Mouse (Mus musculus) left cerebral cortex, postnatal 10 days (tissue): Measurements from ENCODE around the gene Hdac10. TPM values are rescaled to one million over a fixed set of nuclear protein-coding genes. Genes with fewer than 3 reads are reported as not detected.

ENCODE experiments used
- DNase-seq, 2 experiments: peaks; one replicate each; pipeline ENCODE4 v3.0.0; 2021 to 2022; ENCODE audit warnings: low spot score in 2 of 2, mixed read lengths in 1 of 2; ENCODE audit errors: extremely low spot score in 1 of 2
- intact Hi-C: fragments of 180-260 bp; cut with DNase I; formaldehyde crosslinking; loops from one replicate; pipeline ENCODE4 v1.15.1; 2025
- total RNA-seq, 2 experiments: library from RNA; stranded (reverse); gene quantifications; 2 replicates each; pipeline ENCODE4 v1.2.3; 2021

Hdac10 gene
- 10 to 100 TPM; 18.1 to 19.3 TPM for total RNA-seq

DNA sequence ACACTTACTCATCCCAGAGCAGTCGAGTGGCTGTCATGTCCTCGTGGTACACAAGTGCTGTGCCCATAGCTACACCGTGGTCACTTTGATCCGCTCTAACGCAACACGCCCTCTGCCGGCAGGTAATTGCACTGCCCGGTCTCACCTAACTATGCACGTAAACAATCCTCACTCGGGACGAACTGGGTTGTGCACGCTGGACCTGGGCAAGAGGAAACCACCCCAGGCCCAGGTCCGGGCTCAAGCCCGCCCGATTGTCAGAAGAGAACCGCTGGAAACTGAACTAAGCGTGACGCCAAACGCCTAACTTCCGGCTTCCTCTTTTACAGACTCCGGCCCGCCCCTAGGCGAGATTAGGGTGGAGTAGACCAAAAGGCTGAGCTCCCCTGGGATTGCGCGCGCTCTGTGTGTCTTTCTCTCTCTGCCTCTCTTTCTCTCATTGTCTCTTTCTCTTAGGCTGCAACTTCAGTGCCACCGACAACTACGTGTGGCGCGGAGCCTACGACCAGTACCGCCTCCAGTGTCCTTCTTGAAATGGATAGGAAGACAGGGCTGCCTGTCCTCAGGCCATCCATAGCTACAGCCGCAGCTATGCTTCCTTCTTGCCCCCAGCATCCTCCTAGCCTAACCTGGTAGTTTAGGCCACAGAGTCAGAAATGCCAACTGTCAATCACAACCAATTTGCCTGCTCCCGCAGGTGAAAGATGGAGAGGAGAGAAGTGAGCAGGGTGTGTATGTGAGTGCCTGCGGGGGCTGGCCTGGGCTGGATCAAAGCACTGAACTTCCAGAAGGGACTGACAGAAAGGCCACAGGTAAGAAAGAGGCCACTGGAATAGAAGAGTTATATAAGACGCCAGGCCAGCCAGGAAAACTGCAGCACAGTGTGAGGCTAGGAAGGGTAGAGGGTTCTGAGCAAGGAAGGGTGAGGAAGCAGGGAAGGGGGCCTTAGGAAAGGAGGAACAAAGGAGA is at the start of gene Hdac10:
Gene Hdac10 (minus strand): TSS at position 319 of the 969 bp plus-strand sequence.
- peak; percentile 63 to 88 for DNase-seq

DNA sequence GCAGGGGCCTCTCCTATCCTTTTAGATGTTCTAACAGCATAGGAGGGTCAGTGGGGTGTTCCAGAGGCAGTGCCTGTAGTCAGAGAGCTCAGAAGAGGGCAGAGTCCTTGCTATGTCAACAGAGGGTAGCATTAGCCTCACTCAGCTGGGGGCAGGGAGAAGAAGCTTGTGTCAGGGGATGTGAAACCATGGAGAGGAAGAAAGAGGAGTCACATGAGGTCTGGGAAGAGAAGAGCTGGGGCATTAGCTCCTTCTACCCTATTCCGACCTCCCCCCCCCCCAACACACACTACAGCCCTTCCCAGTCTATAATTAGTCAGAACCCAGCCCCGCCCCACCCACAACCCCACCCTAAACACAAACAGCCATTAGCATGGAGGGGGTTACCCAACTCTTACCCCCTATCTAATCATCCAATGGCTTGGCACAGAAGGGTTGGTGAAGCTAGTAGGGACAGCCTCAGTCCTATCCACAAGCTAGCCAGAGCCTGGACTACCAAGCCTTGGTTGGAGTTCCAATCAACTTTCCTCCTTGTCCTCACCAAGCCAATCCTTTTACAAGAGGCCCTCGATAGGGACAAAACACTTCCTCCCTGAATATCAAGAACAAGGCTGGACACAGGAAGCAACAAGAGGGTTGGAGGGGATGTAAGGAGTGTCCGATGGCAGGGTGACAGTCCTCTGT is 49.2 kb upstream of the Hdac10 start:
- intact Hi-C loops = no loop called here
- peak in 1 of 2 experiments; percentile 26 for DNase-seq

More for the DNA sequence above, at the start of gene Hdac10:
- intact Hi-C loops = loop anchor here (5.0 kb wide), 2 partner anchors 54 to 84 kb away; partner anchors contain the start of genes Plxnb2 and Ppp6r2

DNA sequence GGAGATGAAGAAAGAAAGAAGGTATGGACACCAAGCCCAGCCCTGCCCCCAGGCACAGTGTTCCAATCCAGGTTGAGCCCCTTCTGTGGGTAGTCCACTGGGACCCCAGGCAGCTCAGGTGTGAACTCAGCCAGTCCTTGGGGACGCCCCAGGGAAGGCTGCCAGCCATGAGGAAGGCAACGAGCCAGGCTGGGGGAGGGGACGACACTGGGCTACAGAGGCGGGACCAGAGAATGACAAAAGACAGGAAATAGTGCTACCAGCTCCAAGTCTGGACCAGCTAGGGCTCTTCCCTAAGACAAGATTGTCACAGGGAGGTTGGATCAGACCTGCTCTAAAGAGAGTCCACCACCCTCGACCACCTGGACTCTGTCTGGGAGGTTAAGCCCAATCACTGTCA is 48.6 kb upstream of the Hdac10 start:
- intact Hi-C loops = no loop called here
- DNase-seq = peak in 1 of 2 experiments; percentile 81

DNA sequence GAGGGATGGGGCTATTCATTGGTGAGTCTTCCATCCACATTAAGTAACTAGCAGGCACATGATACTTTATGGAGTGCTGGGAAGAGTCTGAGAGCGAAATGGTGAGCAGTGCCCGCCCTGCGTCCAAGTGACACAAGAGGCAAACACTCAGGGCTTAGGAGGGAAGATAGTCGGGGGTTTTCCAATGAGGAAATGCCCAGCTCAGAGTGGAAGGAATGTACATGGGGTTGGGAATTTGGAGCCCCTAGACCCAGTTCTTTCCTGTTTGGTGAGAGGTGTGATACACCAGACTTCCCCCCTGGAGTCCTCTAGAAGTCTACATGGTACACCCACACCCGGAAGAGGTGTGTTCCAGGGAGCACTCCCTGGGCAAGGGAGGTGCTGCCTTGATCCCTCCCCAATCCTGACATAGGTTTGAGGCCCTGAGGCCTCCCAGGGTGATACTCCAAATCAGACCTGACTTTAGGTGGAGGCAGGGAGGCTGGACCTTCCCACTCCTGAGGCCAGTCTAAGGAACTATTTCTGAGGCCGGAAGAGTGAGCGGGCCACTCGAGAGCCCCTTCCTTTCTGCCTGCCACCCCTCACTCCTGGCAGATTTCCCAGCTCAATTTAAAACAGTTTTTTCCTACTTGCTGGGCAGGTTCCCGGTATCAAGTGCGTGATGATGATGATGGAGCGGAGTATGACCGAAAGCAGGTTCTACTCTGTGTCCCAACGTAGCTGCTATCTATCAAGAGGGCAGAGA is 47.1 kb upstream of the Hdac10 start:
- DNase-seq = peak in 1 of 2 experiments; percentile 20
- intact Hi-C loops = no loop called here

DNA sequence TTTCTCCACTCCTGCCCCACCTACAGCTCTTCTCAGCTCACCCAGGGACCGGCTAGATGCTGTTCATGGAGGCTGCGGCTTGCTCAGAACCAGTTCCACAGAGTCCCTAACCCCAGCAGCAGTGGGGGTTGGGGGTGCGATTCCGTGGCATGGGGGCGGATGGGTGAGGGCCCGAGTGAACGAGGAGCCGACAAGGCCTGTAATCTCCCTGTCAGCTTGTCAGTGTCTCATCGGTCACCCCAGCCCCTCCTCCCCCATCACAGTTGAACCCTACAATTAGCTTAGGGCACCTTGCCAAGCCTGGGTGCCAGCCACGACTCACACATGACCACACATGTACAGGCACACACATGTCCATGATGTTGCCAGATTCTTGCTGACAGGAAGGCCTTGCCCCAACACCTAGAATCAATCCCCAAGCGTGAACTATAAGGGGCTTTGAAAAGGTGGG is 46.4 kb upstream of the Hdac10 start:
- peak in 1 of 2 experiments; percentile 48 for DNase-seq
- intact Hi-C loops = no loop called here

DNA sequence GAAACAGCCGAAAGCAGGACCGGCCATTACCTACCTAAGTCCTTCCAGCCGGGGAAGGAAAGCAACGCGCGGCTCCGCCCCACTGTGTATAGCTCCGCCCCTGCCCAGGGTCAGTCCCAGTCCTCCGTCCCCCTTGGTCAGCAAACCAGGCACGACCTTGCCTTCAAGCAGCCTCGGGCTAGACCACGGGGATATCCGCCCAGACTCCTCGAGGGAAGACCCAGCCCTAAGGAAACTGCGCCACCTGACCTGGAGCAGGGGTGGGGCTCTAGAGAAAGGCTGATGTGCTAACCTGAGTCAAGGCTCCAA is 45.4 kb upstream of the Hdac10 start:
- intact Hi-C loops = no loop called here
- peak in 1 of 2 experiments; percentile 83 for DNase-seq

DNA sequence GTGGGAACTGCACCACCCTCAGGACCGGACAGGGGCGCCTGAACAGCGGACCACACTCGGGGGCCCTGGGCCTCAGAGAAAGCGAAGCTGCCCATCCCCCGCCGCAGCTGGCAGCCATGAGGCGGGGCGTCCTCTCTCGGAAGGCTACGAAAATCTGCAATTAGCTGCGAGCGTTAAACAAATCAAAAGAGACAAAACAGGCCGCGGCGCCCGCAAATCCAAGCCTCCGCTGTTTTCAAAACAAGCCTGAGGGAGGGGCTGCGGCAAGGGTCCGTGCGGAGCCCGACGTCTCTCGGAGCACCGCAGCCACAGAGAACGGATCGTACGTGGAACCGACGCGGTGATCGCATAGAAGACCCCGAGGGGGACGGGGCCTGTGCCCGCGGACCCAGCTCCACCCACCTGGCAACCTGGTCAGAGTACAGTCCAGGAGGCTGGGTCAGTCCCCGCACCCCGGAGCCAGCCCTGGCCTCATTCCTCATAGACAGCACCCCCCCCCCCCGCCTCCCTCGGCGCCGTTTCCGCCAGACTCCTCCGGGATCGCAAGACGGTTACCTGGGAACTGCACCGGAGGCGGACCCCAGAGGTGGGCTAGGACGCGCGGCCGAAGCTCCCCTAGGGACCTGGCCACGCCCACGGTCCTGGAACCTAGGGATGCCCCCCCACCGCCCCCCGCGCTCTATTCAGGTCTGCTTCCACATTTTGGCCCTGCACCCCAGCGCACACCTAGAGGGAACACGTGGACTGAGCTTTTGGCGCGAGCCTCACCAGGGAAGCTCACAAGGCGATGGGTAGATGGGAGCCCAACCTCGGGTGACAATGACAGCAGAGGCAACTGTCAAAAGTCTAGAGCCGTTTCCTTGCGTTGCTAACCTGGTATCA is 44.8 kb upstream of the Hdac10 start:
- intact Hi-C loops = no loop called here
- peak in 1 of 2 experiments; percentile 78 for DNase-seq

DNA sequence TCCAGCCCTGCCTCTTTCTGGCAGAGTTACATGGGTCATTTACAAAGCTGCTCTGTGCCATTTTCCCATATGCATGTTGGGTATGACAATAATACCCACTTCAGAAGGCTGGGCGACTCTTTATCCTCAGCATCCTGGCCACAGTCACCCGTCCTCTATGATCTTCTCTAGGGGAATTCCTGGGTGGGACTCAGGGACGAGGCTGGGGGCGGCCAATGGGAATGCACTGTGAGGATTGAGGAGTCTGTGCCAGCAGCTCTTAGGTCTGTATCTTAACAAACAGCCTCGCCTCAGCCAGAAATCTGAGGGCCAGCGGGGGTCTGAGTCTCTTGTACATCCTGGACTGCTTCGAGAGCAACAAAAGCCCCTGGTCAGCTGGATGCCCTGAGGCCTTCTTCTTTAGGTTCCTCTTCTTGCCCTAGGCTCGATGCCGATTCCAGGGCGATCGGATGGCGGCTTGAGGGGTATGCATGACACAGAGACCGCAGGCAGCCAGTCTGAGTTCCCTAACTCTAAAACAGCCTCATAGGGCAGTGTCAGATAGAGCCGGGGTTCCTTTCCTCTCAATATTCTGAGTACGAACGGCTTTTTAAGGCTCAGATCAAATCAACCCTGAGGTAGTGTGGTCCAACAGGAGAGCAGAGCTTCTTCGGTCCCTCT is 43.9 kb upstream of the Hdac10 start:
- intact Hi-C loops = no loop called here
- peak in 1 of 2 experiments; percentile 54 for DNase-seq

DNA sequence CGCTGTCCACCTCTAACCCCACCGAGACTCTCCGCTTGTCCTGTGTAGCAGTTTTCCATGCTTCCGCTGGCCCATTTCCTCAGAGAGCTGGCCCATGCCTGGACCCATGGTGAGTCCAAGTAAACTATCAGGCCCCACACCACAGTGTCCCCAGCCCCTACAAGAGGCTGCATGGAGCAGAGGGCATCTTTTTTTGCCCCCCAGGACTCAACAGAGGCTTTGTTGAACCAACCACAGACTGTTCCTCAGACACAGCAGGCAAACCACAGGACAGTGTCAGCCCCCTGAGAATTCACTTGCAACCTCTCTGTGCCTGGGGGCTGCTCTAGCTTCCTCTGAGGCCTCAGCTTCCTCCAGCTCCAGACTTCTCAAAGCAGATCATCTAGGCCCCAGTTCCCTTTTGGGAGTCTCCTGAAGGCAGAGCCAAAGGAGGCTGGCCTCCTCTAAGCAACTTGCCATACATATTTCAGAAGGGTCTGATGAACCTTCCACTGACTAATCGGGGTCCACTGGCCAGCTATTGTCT is 43.1 kb upstream of the Hdac10 start:
- intact Hi-C loops = no loop called here
- peak in 1 of 2 experiments; percentile 20 for DNase-seq

DNA sequence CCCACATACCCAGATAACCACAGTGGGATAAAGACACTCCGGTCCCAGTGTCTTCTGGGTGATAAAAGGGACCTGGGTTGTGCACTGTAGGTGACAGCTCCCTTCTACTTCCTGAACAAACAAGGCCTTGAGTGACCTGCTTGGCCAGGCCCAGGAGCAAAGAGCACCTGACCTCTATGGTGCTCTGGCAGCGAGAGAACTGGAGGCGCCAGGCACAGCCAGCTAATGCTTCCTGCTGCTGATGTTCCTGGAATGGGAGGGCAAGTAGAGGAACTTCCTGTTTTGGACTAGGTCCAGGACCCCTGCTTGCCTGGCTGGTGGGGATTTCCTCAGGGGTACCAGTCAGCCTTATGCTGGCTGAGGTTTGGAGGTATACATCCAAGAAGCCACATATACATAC is 41.6 kb upstream of the Hdac10 start:
- intact Hi-C loops = no loop called here
- peak in 1 of 2 experiments; percentile 58 for DNase-seq

DNA sequence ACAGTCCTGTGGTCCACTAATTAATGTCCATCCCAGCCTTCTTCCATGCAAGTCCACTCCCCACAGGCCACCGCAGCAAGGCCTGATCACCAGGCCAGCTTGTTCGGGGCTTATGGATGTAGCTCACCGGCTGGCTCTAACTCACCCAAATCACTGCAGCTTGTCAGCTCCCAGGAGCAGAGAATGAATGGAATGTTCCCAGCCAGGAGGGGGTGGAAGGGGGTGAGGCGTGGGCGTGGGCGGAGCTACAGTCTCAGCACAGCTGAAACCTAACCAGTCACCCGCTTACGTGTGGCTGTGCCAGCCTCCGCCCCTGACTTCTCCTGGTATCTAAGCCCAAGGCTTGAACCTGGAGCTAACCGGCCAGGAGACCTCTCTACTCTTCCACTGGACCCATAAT is 40.9 kb upstream of the Hdac10 start:
- DNase-seq = peak in 1 of 2 experiments; percentile 88
- intact Hi-C loops = no loop called here

DNA sequence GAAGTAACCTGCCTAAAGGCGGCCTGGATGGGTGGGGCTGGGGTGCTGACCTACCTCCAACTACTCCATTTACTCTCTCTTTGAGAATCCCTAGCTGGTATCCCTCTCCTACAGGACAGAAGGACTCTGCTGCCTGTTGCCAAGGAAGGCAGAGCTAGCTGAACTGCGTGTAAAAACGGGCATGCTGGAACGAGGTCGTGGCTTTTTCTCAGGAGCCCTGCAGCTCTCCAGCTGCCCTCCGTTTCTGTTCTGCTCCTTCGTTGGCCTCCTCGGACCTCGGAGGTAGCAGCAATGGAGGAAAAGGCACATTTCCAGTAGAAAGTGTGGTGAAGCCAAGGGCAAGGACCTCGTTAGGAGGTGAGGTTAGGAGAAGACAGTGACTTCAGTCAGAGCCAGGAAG is 40.4 kb upstream of the Hdac10 start:
- no peak for DNase-seq
- intact Hi-C loops = no loop called here

DNA sequence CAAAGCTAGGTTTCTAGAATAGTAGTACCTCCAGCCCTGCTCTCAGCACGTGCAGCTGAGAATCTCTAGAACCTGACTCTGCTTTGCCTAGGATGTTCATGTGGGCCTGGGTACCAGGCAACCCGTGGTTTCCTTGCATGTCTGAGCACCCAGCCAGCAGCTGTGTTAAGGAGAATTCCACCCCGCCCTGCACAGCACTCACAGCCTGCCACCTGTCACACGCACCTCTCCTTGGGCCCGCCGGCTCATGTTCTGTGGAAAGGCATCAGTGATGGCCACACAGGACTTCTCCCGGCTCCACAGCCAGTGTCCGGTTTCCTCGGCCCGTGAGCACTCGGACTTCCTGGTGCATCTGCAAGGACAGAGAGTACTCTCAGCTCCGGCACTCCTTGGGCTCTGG is 37.0 kb upstream of the Hdac10 start:
- intact Hi-C loops = no loop called here
- peak in 1 of 2 experiments; percentile 25 for DNase-seq

DNA sequence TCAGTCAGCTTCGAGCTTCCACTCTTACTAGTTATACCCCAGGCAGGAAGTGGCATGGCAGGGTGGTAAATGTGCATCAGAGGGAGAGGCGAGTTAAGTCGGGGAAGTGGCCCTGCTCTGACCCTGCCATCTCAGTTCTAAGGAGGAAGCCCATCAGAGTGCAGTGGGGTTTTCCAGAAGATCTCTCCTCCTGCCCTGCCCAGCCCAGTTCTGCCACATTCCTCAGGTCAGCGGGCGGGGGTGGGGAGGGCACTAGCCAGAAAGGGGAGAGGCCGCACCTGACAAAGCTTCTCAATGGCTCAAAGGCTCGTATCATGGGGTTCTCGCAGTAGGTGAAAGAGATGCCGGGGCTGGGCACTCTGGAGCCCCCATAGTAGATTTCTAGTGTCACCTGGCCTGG is 32.9 kb upstream of the Hdac10 start:
- intact Hi-C loops = no loop called here
- DNase-seq = no peak

DNA sequence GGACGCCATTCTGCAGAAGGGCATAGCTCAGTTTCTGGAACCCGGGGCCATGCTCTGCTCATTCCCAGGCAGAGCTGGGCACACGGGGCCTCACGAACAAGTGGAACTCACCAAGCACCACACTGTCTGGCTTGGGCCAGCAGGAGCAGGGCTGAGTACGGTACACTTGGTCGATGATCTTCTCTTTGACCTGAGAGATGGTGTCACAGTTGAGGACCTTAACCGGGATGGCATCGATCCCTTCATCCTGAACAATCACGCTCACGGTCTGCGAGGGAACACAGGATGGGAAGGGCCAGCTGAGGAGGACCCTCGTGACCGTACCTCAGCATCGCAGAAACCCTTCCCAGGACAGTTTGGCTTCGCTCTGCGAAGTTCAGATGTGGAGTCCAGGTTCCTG is 30.0 kb upstream of the Hdac10 start:
- intact Hi-C loops = no loop called here
- DNase-seq = no peak

DNA sequence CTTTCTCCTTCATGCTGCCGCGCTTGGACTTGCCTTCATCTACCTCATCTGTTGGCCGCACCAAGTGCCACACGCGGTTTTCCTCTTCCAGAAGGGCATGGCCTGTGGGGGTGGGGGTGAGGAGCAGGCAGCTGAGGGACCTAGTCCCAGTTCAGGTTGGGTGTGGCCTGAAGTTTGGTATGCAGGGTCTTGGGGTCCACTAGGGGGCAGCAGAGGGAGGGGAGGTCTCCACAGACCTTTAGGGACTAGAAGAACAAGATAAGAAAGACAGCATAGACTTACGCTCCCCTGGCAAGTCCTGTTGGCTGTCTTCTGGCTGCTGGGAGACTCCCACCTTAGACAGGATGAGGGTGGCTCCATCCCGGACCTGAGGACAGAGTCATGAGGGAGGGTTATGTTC is 29.5 kb upstream of the Hdac10 start:
- DNase-seq = peak in 1 of 2 experiments; percentile 76
- intact Hi-C loops = loop anchor here (2.0 kb wide), 1 partner anchor 51 kb away; no protein-coding TSS in a partner anchor

DNA sequence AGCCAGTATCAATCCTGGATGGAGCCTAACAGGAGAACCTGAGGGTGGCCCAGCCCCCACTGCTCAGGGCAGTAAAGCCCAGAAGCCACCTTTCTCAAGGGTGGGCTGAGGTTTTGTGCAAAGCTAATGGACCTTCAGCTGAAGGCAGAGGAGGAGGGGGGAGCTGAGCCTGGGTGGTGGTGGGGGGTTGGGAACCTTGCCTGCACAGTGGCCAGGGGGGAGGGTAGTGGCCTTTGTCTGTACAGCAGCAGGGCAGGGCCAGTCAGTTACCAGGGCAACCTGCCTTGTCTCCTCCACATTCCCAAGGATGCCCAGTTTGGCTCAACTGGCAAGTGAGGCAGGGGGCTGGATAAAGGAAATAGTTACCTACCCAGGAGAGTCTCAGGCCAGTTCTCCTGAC is 23.8 kb upstream of the Hdac10 start:
- intact Hi-C loops = no loop called here
- DNase-seq = peak in 1 of 2 experiments; percentile 34
